Mouse (Mus musculus) gastrocnemius, adult 8-10 months (tissue): ENCODE results near the gene Egfem1. TPM values are rescaled to one million over a fixed set of nuclear protein-coding genes. Genes with fewer than 3 reads are reported as not detected.

ENCODE experiments used
- DNase-seq, 2 experiments: peaks; one replicate each; pipeline ENCODE4 v3.0.0; 2022; ENCODE audit warnings: low spot score in 2 of 2
- total RNA-seq, 4 experiments: library from RNA; stranded (reverse); gene quantifications; 2 replicates each; pipeline ENCODE4 v1.2.4; 2022

The Egfem1 gene
- total RNA-seq, 4 experiments from 2014 or later: not detected

- no peak for DNase-seq
These were observed 496.4 kb downstream of the Egfem1 start for GRCm38 (mm10) chr3:29578055-29578860.

GRCm38 (mm10) chr3:29582749-29583148 lies 500.9 kb downstream of the Egfem1 start:
- DNase-seq: no peak

GRCm38 (mm10) chr3:29602140-29602539 lies 520.3 kb downstream of the Egfem1 start:
- DNase-seq: no peak

GRCm38 (mm10) chr3:29608713-29609112 lies 526.9 kb downstream of the Egfem1 start:
- no peak for DNase-seq

- DNase-seq: no peak
These were observed 527.4 kb downstream of the Egfem1 start for GRCm38 (mm10) chr3:29609174-29609573.

- DNase-seq: no peak
These were observed 537.8 kb downstream of the Egfem1 start for GRCm38 (mm10) chr3:29619586-29619985.

- no peak for DNase-seq
These were observed 558.0 kb downstream of the Egfem1 start for GRCm38 (mm10) chr3:29639819-29640218.

- no peak for DNase-seq
These were observed 585.0 kb downstream of the Egfem1 start for GRCm38 (mm10) chr3:29666796-29667195.

- DNase-seq: no peak
These were observed 607.8 kb downstream of the Egfem1 start for GRCm38 (mm10) chr3:29689367-29690285.

GRCm38 (mm10) chr3:29701126-29701525 lies 619.3 kb downstream of the Egfem1 start:
- no peak for DNase-seq

- no peak for DNase-seq
These were observed 625.0 kb downstream of the Egfem1 start for GRCm38 (mm10) chr3:29706816-29707215.

GRCm38 (mm10) chr3:29707467-29707866 lies 625.6 kb downstream of the Egfem1 start:
- DNase-seq: no peak

GRCm38 (mm10) chr3:29726376-29726967 lies 644.6 kb downstream of the Egfem1 start:
- no peak for DNase-seq

- DNase-seq: no peak
These were observed 648.4 kb downstream of the Egfem1 start for GRCm38 (mm10) chr3:29730062-29730760.

GRCm38 (mm10) chr3:29731509-29731908 lies 649.7 kb downstream of the Egfem1 start:
- no peak for DNase-seq

GRCm38 (mm10) chr3:29732626-29733025 lies 650.8 kb downstream of the Egfem1 start:
- no peak for DNase-seq

GRCm38 (mm10) chr3:29734251-29734650 lies 652.4 kb downstream of the Egfem1 start:
- DNase-seq: no peak

GRCm38 (mm10) chr3:29739292-29739691 lies 657.5 kb downstream of the Egfem1 start:
- no peak for DNase-seq
